Mouse (Mus musculus): ENCODE measurements around the gene Thsd4.

The Thsd4 gene

DNA sequence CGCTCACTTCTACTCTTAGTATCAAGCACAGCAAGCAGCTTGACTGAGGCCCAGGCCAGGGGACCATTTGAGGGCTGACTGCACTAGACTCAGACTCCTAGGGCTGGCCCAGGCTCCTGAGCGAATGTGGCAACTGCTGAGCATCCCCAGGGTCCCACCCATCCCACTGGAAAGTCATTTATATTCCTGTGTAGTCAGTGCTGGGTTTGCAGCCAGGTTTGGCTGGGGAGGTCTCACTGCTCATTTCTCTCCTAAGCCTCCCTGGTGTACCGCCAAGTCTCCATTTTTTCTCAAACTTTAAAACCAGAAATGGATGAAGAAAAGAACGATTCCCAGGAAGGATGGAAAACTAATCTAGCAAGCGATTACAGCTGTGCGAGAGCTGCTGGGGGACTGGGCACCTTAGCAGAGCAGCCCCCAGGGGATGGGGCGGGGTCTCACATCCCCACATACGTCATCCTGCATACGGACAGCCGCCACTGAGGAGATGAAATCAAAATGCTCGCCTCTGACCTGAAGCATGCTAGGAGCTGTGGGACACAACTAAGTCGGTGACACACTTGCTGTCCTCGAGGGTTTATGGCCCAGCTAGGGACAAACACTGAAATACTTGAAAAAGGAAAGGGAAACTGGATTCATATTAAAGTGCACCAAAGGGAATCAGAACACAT lies 67.3 kb downstream of the Thsd4 start:
- no peak for DNase-seq

DNA sequence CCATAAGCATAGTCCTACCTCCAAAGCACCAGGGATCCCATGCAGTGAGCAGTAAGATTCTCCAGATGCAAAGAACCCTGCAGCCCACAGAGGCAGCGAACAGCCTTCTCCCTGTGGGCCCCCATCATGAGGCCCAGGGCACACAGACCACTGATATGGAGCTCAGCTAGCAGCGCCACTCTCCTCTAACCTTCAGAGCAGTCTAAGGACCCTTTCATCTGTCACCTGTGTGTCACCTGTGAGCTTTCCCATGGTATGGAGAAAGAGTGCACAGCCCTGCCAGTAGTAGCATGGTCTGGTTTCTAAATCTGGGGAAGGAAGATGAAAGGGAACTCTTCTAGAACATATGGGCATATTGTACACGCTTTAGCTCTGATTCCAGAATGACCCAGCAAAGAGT lies 72.3 kb downstream of the Thsd4 start:
- DNase-seq: no peak

DNA sequence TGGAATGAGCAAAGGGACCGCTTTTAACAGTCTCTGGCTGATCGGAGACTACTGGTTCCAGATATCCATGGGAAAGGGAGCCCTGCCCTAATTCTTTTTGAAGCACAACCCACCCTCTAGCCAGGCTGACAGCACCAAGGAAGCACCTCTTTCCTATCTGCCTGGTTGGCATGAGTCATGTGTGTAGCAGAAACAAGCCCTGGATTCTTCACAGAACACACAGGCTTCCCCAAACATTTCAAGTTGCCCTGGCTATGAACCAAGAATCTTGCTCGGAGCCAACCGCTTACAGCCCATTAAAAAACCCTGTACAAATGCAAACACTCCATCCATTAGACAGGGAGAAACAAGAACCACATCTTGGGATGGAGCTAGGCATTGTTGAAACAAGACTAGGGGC lies 76.0 kb downstream of the Thsd4 start:
- DNase-seq: no peak

DNA sequence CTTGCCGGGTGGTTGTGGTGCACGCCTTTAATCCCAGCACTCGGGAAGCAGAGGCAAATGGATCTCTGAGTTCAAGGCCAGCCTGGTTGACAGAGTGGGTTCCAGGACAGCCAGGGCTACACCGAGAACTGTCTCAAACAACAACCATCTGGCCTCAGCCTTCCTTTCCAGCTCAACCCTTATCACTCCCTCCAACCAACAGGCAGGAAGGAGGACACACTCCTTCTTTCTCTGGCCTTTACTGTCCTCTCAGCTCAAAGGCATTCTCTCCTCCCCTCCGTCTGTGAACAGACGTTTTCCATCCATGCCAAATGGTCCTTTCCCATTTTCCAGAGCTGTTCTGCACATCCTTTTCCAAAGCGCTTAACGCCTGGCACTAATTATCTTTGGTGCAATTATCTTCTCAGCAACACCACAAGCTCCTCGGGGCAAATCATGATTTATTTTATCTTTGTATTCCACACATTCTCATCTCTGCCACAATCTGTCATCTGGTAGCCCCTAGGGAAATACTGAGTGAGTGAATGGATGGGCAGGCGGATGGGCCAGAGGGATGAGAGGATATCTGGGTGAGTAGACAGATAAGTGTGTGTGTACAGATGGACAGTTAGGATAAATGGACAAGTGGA lies 80.5 kb downstream of the Thsd4 start:
- no peak for DNase-seq

DNA sequence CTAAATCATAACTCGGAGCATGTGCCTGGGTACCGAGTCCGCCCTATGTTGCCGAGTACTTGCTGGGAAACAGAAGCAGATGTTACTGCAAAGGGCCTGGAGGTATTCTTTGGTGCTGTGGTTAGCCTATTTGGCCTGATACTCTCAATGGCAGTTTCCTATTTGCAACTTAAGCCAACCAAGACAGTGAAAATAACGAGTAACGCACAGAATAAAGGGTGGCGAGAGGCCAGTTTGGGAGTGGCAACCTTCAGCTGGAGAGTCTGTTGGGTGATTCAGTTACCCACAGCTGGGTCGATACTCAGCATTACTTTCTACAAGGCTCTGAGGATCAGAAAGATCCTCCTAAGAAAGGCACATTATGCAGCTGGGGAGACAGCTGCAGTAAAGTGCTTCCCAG lies 81.3 kb downstream of the Thsd4 start:
- no peak for DNase-seq

DNA sequence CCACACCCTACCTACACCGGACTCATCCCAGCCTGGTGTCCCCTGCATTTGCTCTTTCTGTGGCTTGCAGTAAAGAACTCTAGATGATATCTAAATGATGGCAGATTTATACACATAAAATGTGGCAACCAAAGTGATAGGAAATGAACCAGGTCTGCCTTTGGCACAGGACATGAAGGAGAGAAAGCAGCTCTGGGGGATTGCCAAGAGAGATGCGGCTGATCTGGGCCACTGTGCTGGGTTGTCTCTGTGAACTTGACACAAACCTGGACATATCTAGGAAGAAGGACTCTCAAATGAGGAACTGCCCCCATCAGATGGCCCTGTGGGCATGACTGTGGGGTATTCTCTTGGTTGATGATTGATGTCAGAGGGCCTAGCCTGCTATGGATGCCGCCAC lies 85.6 kb downstream of the Thsd4 start:
- DNase-seq: no peak

DNA sequence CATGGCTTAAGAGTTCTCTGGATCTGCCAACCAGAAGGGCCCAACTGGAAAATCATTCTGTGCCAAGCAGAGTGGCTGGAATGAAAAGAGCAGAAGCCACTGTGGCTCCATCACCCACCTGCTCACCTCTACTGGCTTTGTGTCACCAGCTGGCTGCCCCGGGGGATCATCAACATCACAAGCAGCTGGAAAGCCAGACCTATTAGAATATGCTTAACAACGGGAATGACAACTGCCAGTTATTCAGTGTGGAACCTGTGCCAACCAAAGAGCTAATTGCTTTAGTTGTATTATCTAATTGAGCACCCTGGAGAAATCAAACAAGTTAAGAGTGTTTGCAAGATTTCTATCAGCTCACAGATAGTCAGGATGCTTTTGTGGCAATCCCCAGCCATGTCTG lies 87.8 kb downstream of the Thsd4 start:
- no peak for DNase-seq

DNA sequence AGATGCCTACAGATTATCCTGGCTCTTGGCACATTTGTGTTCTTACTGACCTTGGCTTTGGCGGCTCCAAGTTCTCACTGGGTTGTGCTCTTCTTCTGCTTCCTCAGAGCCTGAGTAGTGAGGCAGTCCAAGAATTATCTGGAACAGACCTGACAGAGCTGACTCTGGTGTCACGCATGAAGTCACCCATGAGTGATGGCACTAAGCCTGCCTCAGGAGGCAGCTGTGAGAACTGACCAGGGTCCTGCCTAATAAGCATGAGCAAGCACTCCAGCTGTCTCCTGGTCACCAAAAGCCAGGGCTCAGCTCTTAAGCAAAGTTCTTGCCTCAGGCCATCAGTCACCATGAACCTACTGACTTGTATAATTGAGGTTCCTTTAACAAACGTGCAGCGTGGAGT lies 89.9 kb downstream of the Thsd4 start:
- no peak for DNase-seq

DNA sequence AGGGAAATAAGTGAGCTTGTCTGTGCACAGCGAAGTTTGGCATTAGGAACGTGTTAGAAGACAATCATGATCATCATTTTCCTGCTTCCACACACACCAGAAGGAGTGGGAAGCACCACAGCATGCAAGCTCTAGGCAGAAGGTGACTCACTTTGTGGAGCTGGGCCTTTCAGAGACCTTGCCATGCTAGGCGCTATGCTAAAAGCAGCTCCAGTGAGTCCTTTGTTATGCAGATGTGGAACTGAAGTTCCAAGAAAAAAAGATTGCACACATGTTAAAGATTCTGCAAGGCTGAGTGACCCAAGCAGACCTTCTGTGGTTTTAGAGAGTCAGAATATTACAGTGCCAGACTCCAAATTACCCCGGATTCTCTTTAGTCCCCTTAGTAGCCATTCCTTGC lies 91.8 kb downstream of the Thsd4 start:
- no peak for DNase-seq

DNA sequence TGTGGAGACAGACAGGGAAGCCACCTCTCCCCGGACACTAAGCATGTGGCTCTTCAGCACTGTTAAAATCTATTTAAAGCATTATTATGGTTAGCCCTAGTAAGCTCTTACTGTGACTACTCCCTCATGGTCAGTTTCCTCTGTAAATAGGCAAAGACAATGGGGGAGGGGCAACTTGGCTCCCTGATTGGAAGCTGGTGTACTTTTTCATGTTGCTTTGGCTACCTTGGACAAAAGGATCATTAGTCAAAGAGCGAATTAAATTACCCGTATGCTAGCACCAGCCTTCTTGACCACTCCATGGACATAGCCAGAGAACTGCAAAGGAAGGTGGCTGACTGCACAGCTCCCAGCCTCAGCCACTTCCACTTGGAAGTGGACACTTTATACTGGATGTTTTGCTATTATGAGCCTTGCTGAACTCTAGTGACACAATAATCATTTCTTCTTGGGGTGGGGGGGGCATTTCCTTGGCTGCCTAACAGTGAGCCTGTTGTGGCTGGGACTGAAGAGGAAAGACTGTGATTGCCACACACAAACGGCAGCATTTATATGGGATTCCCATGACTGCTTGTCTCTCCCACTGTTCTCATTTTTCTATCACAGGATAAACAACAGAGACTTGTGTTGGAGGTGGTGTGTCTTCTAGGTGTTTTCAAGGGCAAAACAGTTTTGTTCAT lies 107.6 kb downstream of the Thsd4 start:
- DNase-seq: no peak

DNA sequence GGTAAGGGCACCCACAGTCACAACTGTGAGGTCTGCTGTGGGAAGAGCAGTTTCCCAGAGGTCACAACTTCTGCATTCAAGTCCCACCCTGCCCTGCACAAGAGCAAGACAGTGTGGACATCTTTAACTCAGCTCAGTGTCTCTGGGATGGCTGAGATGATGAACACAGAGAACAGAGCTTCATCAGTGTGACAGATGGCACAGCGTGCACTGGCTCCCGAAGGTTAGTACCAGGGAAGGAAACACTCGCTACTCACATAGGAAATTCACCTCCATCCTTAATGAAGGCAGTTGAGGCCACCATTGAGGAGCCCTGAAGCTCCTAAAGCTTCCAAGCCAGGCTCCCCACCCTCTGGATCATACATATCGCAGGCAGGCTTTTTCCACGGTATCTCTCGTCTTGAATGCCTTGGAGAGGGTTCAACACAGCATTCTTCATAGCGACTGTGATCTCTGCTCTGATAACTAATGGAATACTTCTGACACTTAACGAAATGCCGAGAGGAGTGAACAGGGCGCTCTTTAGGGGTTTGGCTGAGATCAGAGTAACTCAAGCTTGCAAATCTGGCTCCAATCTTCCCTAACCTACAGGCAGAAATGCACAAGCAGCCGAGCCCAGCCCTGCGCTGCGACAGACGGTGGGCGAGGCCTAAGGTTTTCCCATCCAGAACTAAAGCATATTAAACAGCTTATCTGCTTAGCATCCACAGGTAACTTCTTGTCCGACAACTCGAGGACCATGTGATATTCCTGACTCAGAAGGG lies 110.8 kb downstream of the Thsd4 start:
- DNase-seq: no peak

DNA sequence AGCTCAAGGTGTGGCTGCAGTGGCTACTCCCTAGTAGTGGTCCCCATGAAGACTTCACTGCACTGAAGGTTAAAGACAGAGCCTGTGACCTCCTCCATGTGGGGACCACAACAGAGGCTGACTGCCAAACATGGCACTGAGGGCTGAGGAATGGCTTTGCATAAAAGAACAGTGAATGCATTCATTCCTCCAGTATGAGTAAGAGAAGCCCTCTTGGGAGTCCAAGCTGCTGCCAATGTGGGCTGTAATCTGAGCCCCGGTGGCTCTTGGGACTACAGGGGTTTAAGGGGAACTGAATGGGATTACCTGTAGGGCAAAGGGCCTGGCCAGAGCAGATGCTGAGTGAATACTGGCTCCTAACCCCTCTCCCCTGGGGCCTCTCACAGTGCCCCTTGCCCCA lies 114.5 kb downstream of the Thsd4 start:
- no peak for DNase-seq

DNA sequence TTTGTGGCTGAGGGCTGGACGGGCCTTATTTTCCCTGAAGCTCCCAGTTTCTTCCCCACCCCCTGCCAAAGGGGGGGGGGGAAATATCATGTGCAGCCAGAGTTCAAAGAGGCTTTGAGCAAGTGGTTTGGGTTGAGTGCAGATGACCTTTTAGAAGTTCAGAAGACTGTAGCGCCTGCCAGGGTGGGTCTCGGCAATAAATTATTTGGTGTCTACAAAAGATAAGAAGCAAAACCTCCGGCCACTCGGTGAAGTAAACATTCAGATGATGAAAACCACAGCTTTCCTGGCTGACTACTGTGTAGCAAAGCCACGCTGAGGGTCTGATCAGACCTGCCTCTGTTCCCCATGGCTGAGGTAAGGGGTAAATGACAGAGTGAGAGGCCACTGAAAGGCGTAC lies 116.1 kb downstream of the Thsd4 start:
- no peak for DNase-seq

DNA sequence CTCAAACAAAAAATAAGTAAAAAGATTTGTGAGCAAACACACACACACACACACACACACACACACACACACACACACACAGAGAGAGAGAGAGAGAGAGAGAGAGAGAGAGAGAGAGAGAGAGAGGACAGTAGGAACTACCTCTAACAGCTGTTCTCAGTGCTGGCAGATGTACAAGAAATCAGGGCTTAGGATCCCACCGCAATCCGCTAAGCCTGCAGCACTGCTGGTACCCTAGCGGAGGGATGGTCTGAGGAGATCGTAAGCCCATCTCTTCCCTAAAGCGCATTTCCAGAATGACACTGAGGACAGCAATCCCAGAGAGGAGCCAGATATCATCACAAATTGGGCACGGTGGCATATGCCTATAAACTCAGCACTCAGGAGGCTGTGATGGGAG lies 119.2 kb downstream of the Thsd4 start:
- no peak for DNase-seq

DNA sequence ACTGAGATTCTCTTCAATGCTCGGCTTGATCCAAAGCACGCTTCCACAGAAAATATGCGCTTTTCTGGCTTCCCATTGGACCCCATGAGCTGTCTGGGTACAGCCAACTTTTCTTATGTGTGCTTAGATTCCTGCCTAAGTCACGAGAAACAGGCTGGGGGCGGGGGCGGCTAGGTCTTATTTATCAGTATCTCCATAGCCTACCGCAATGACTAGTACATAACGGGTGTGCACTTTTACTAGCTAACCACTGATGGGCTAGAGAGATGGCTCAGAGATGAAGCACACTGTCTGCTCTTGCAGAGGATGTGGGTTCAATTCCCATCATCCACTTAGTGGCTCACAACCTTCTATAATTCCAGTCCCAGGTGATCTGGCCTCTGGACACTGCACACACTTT lies 121.8 kb downstream of the Thsd4 start:
- DNase-seq: no peak

DNA sequence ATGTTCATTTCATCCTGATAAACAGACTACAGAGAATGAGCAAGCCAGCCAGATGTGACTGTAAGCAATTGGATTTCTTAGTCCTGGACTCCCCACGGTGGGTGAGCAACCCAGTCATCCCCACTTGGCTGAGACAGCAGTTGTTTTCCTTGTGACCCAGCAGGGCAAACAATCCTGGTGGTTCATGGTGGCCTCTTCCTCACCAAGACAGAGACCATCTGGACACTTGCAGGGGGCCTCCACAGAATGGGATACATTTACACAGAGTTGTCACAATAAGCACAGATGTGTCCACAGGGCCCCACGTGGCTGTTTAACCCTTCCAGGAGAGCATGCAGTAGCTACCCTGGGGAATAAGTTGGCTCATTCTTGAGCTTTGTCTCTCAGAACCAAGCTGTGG lies 123.8 kb downstream of the Thsd4 start:
- DNase-seq: no peak

DNA sequence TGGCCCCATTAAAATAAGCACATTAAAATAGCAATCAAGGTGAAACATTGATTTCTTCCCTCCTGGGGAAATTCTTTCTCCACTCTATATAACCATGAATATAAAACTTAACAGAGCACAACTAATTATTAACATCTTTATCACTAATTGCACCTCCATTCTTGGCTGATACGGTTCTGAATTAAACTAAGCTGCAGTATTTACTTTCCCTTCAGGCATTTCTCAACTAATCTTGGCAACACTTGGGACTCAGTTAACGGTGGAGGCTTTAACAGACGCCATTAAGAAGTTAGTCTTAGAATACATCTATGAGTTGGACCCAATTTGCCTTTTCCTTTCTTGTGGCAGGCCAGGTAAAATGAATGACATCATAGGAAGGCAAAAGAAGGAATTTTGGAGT lies 125.8 kb downstream of the Thsd4 start:
- no peak for DNase-seq

DNA sequence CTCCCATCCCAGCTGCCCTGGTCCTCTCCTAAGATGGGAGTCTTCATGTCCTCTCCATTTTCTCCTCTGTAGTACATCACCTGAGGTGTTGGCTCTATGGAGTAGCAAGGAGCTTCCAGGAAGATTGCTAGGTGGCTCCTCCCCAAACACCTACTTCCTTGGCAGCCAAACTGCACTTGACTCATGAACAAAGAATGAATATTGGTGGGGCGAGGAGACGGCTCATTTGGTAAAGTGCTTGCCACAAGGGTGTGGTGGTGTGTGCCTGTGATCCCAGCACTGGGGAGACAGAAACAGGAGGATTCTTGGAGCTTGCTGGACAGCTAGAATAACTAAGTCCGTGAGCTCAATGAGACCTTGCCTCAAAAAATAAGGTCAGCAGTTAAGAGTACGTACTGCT lies 128.9 kb downstream of the Thsd4 start:
- no peak for DNase-seq

DNA sequence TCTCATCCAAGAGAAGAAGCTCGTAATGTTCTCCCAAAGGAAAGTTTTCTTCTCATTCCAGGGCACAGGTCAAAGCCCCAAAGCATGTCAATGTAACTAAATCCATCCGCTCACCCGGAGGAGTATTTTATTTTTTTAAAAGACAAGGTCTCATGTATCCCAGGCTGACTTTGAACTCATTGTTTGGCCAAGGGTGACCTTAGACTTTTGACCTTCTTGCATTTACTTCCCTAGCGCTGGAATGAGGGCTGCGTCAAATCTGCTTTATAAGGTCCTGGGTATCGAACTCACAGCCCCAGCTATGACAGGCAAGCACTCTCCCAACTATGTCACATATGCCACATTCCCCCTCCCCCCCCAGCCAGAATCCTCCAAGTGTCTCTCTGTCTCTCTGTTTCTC lies 137.1 kb downstream of the Thsd4 start:
- DNase-seq: no peak

DNA sequence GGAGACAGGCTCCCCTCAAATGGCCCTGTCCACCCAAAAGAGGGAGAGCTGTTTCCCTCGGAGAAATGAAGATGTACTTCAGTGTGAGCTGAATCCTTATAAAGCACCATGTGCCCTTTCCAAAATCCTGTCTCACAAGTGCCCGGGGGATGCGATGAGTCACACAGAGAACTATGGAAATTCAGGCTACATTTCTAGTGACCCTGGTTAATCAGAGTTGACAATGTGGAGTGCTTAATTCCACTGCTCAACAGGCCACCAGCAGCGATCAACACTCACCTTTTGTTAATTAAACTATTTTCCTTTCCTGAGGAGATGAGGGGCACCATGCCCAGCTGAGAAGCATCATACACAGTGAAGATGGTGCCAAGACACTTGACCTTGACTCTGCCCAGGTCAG lies 138.9 kb downstream of the Thsd4 start:
- DNase-seq: no peak

DNA sequence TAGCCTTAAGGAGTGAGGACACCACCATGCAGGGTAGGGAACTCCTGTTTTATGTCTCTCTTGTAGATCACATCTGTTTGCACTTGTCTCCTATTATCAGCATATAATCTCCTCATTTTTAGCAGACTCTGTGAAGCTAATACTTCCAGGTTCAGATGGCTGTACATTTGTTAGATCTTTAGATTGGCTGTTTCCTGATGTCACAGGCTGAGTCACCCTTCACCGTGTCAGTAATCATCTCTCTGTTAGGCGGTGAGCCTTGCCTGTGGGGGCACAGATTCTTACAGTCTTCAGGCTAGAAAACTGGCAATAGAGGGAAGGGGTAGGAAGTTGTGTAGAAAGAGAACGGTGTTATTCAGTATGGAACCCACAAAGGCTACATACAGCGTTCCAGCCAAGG lies 139.3 kb downstream of the Thsd4 start:
- DNase-seq: no peak

DNA sequence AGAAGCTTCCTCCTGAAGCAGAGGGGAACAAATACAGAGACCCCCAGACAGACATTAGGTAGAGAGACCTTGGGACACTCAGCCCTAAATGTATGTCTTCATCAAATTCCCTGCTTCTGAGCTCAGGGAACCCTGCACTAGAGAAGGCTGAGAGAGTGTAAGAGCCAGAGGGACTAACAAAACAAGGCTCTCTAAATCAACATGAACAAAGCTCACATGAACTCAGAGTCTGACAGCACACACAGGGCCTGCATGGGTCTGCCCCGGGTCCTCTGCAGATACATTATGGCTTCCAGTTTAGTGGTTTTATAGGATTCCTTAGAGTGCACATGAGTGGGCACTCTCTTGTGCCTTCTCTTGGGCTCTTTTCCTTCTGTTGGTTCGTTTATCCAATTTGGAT lies 140.8 kb downstream of the Thsd4 start:
- no peak for DNase-seq

DNA sequence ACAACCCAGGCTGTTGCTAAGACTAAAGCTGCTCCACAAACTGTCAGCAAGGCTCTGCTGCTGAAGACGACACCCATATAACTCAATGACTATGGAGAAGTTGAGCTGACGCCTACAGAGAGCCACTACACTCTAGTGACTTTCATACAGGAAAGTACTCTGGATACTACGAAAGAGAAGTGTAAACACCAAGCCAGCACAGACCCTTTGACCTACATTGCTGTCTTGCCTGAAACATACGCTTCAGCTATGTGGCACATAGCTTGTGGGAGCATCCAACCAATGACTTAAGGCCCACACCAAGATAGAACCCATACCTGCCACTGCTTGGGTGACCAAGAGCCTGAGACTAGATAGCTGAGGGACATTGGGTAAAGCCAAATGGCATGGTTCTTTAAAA lies 141.3 kb downstream of the Thsd4 start:
- DNase-seq: no peak

DNA sequence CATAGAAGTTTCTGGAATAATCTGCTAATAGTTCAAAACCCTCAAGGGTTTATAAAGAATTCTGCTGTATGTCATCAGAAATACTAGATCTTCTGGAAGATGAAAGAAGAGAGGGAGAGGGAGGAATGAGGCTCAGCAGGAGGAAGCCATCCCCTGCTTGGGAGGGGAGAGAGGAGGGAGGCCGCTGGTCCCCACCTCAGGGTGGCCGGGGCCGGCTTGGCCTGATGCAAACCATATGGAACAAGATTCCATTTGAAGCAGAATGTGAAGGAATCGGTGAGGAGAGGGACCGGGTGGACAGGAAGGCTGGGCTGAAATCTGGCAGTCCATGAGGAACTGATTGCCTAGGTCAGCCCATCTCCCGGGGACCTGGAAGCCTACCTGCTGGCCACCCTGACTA lies 143.6 kb downstream of the Thsd4 start:
- no peak for DNase-seq
